Mouse (Mus musculus): ENCODE results near the gene Otos. TPM values are rescaled to one million over a fixed set of nuclear protein-coding genes. Genes with fewer than 3 reads are reported as not detected.

Otos gene
- 0.29 and 0.48 TPM in 2 replicates for polyA plus RNA-seq (2012; rRNA removed)

- no peaks in the 10 kb centered on the region for H3K27me3 ChIP-seq (replicated peaks; ENCODE audit: control insufficient read depth, insufficient read depth, low read length)
- H3K27ac ChIP-seq (ENCODE audit: insufficient read depth, low read depth, low read length), result no peak within 1 kb of the TSS
- H3K4me3 ChIP-seq (ENCODE audit: insufficient read depth, low read depth, low read length), result no peak within 1 kb of the TSS
- H3K36me3 ChIP-seq (ENCODE audit: control insufficient read depth, insufficient read depth, low read length), result no peaks in the 10 kb centered on the region
- peak; percentile 64 for DNase-seq
- TF ChIP-seq POLR2A (IDR thresholded peaks at IDR 0.05; ENCODE audit: low read depth, low read length) (no peak), CTCF (conservative IDR thresholded peaks at IDR 0.05; ENCODE audit: insufficient read depth, insufficient read length, low read depth, low read length) (peak; percentile 78)
- 16% methylated on average over 8 of the region's 8 CpGs for WGBS
- no peaks in the 10 kb centered on the region for H3K4me1 ChIP-seq (ENCODE audit: control insufficient read depth, insufficient read depth, low read length)
Measured at GRCm38 (mm10) chr1:92648673-92649072, at the start of gene Otos. Otos (minus strand) TSS chr1:92648841.

DNA sequence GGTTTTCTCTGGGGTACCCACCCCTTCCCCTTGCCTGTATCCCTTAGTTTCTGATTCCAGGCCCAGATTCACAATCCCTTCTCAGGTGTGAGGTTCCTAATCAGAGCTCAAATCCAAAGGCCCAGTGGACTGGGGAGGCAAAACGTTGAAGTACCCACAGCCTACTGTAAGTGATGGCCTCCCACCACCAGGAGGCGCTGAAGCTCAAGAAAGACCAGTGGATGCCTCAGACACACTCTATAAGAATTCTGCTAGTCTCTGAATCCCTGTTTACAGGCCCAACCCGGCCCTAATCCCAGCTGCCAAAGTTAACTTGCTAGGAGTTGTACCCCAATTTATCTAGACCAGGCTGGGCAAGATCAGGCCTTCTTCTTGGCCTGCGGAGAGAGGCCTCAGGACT, 48.2 kb upstream of the Otos start:
- no peaks in the 10 kb centered on the region for H3K36me3 ChIP-seq (ENCODE audit: control insufficient read depth, insufficient read depth, low read length)
- H3K27ac ChIP-seq (ENCODE audit: insufficient read depth, low read depth, low read length), result no peak overlapping the region
- H3K4me3 ChIP-seq (ENCODE audit: insufficient read depth, low read depth, low read length), result no peak overlapping the region
- WGBS, result 32% methylated on average over 4 of the region's 4 CpGs
- no peaks in the 10 kb centered on the region for H3K4me1 ChIP-seq (ENCODE audit: control insufficient read depth, insufficient read depth, low read length)
- no peaks in the 10 kb centered on the region for H3K27me3 ChIP-seq (replicated peaks; ENCODE audit: control insufficient read depth, insufficient read depth, low read length)
- peak; percentile 70 for DNase-seq
- TF ChIP-seq POLR2A (IDR thresholded peaks at IDR 0.05; ENCODE audit: low read depth, low read length) (no peak), CTCF (conservative IDR thresholded peaks at IDR 0.05; ENCODE audit: insufficient read depth, insufficient read length, low read depth, low read length) (peak; percentile 90)

- H3K4me1 ChIP-seq (ENCODE audit: control insufficient read depth, insufficient read depth, low read length), result no peaks in the 10 kb centered on the region
- 93% methylated on average over 5 of the region's 5 CpGs for WGBS
- no peak overlapping the region for H3K4me3 ChIP-seq (ENCODE audit: insufficient read depth, low read depth, low read length)
- H3K27me3 ChIP-seq (replicated peaks; ENCODE audit: control insufficient read depth, insufficient read depth, low read length), result no peaks in the 10 kb centered on the region
- H3K27ac ChIP-seq (ENCODE audit: insufficient read depth, low read depth, low read length), result no peak overlapping the region
- DNase-seq, result no peak
- TF ChIP-seq CTCF (conservative IDR thresholded peaks at IDR 0.05; ENCODE audit: insufficient read depth, insufficient read length, low read depth, low read length) (no peak), POLR2A (IDR thresholded peaks at IDR 0.05; ENCODE audit: low read depth, low read length) (no peak)
- H3K36me3 ChIP-seq (ENCODE audit: control insufficient read depth, insufficient read depth, low read length), result no peaks in the 10 kb centered on the region
Measured at GRCm38 (mm10) chr1:92695751-92696150, 47.1 kb upstream of the Otos start.

- WGBS, result 84% methylated on average over 3 of the region's 3 CpGs
- no peak for TF ChIP-seq CTCF (conservative IDR thresholded peaks at IDR 0.05; ENCODE audit: insufficient read depth, insufficient read length, low read depth, low read length)
- no peak for TF ChIP-seq POLR2A (IDR thresholded peaks at IDR 0.05; ENCODE audit: low read depth, low read length)
- Histone ChIP-seq H3K27me3 (replicated peaks; ENCODE audit: control insufficient read depth, insufficient read depth, low read length) (no peaks in the 10 kb centered on the region), H3K4me1 (ENCODE audit: control insufficient read depth, insufficient read depth, low read length) (no peaks in the 10 kb centered on the region), H3K4me3 (ENCODE audit: insufficient read depth, low read depth, low read length) (no peak overlapping the region), H3K27ac (ENCODE audit: insufficient read depth, low read depth, low read length) (no peak overlapping the region), H3K36me3 (ENCODE audit: control insufficient read depth, insufficient read depth, low read length) (no peaks in the 10 kb centered on the region)
- DNase-seq, result no peak
Measured at GRCm38 (mm10) chr1:92691166-92691844, 42.7 kb upstream of the Otos start.

DNA sequence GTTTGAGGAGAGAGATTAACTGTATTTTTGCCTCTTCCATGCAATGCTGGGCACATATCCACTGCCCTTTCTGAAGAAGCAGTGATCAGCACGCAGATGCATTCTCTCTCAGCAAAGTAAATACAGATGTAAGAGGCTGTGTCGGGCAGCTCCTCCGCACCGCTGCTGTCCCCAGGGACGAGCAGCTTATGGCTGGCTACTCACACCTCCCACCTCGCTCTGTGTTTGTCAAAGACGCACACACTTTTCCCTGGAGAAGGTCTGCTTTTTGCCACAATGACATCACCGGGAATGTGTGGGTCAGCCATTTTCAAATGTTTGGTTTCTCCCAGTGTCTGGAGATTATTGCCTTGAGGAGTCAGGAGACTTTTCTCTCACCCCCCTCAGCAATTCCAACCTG, 38.4 kb upstream of the Otos start:
- WGBS, result 34% methylated on average over 8 of the region's 8 CpGs
- Histone ChIP-seq H3K36me3 (ENCODE audit: control insufficient read depth, insufficient read depth, low read length) (no peaks in the 10 kb centered on the region), H3K4me1 (ENCODE audit: control insufficient read depth, insufficient read depth, low read length) (no peaks in the 10 kb centered on the region), H3K4me3 (ENCODE audit: insufficient read depth, low read depth, low read length) (no peak overlapping the region), H3K27ac (ENCODE audit: insufficient read depth, low read depth, low read length) (no peak overlapping the region), H3K27me3 (replicated peaks; ENCODE audit: control insufficient read depth, insufficient read depth, low read length) (no peaks in the 10 kb centered on the region)
- no peak for DNase-seq
- TF ChIP-seq POLR2A (IDR thresholded peaks at IDR 0.05; ENCODE audit: low read depth, low read length) (no peak), CTCF (conservative IDR thresholded peaks at IDR 0.05; ENCODE audit: insufficient read depth, insufficient read length, low read depth, low read length) (no peak)

DNA sequence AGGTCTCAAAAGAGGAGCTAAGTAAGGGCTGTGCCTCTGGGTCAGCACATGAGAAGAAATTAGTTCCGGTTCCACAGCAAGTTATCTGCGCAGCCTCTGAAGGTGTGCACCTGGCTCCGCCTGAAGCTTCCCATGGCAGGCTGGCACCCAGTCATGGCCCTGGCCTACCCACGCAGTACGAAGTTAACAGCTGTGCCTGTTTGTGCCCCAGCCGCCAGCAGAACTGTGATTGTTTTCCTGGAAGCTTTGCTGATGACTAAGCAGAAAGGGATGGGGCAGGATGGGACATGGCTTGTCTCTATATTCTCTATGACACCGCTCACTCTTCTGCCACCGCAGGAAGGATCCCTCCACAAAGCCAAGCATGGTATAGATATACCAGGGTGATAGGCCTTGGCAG, 34.5 kb upstream of the Otos start:
- Histone ChIP-seq H3K36me3 (ENCODE audit: control insufficient read depth, insufficient read depth, low read length) (no peaks in the 10 kb centered on the region), H3K27ac (ENCODE audit: insufficient read depth, low read depth, low read length) (no peak overlapping the region), H3K4me3 (ENCODE audit: insufficient read depth, low read depth, low read length) (no peak overlapping the region), H3K4me1 (ENCODE audit: control insufficient read depth, insufficient read depth, low read length) (peaks cover 3% of the 10 kb centered on the region; the same call in 1 of the 2 replicates), H3K27me3 (replicated peaks; ENCODE audit: control insufficient read depth, insufficient read depth, low read length) (no peaks in the 10 kb centered on the region)
- DNase-seq, result no peak
- TF ChIP-seq CTCF (conservative IDR thresholded peaks at IDR 0.05; ENCODE audit: insufficient read depth, insufficient read length, low read depth, low read length) (no peak), POLR2A (IDR thresholded peaks at IDR 0.05; ENCODE audit: low read depth, low read length) (no peak)
- 83% methylated on average over 8 of the region's 8 CpGs for WGBS

- DNase-seq, result peak; percentile 86
- peaks cover 3% of the 10 kb centered on the region; the same call in 1 of the 2 replicates for H3K4me1 ChIP-seq (ENCODE audit: control insufficient read depth, insufficient read depth, low read length)
- no peak overlapping the region for H3K4me3 ChIP-seq (ENCODE audit: insufficient read depth, low read depth, low read length)
- H3K27ac ChIP-seq (ENCODE audit: insufficient read depth, low read depth, low read length), result peak overlapping the region; percentile 20; the same call in 1 of the 2 replicates
- no peaks in the 10 kb centered on the region for H3K27me3 ChIP-seq (replicated peaks; ENCODE audit: control insufficient read depth, insufficient read depth, low read length)
- TF ChIP-seq POLR2A (IDR thresholded peaks at IDR 0.05; ENCODE audit: low read depth, low read length), result no peak
- no peak for TF ChIP-seq CTCF (conservative IDR thresholded peaks at IDR 0.05; ENCODE audit: insufficient read depth, insufficient read length, low read depth, low read length)
- WGBS, result 16% methylated on average over 16 of the region's 16 CpGs
- no peaks in the 10 kb centered on the region for H3K36me3 ChIP-seq (ENCODE audit: control insufficient read depth, insufficient read depth, low read length)
Measured at GRCm38 (mm10) chr1:92680668-92681603, 32.3 kb upstream of the Otos start.
